Mouse (Mus musculus) ES-Bruce4 (cell line): ENCODE results near the gene Zbtb16. TPM values are rescaled to one million over a fixed set of nuclear protein-coding genes. Genes with fewer than 3 reads are reported as not detected.

ENCODE experiments used
- H3K27ac ChIP-seq: 2 replicates; pipeline ENCODE4 v1.5.1; 2012; ENCODE audit warnings: low read length, inconsistent platforms; ENCODE audit not compliant: insufficient read depth
- H3K27me3 ChIP-seq: 2 replicates; pipeline ENCODE4 v1.6.1; 2012; ENCODE audit warnings: mild to moderate bottlenecking, low read length, inconsistent platforms; ENCODE audit not compliant: control insufficient read depth, poor library complexity, insufficient read depth, severe bottlenecking
- H3K36me3 ChIP-seq: 2 replicates; pipeline ENCODE4 v1.6.1; 2012; ENCODE audit warnings: inconsistent platforms, mild to moderate bottlenecking, low read length, moderate library complexity; ENCODE audit not compliant: control insufficient read depth, poor library complexity, insufficient read depth, severe bottlenecking
- H3K4me1 ChIP-seq: one replicate; pipeline ENCODE4 v1.8.1; 2011; ENCODE audit warnings: low read length; ENCODE audit not compliant: control insufficient read depth, insufficient read depth
- H3K4me3 ChIP-seq: 2 replicates; pipeline ENCODE4 v1.5.1; 2011; ENCODE audit warnings: low read depth, mild to moderate bottlenecking, low read length
- H3K9ac ChIP-seq: 2 replicates; pipeline ENCODE4 v1.6.1; 2012; ENCODE audit warnings: low read depth, mild to moderate bottlenecking, inconsistent platforms; ENCODE audit not compliant: poor library complexity, severe bottlenecking
- H3K9me3 ChIP-seq: replicated peaks from 2 replicates; pipeline ENCODE4 v1.6.1; 2012; ENCODE audit warnings: mild to moderate bottlenecking, low read length, inconsistent platforms; ENCODE audit not compliant: control insufficient read depth, poor library complexity, insufficient read depth, severe bottlenecking
- CTCF ChIP-seq: IDR thresholded peaks from one replicate; pipeline ENCODE4 v1.8.1; 2011; ENCODE audit warnings: low read depth, low read length
- EP300 ChIP-seq: IDR thresholded peaks from 2 replicates; pipeline ENCODE4 v1.6.1; 2011; ENCODE audit warnings: low read depth, low read length; ENCODE audit not compliant: insufficient read depth
- POLR2A ChIP-seq: IDR thresholded peaks from one replicate; pipeline ENCODE4 v1.8.1; 2011; ENCODE audit warnings: low read length; ENCODE audit not compliant: insufficient read depth
- polyA plus RNA-seq: library from polyadenylated mRNA; stranded (reverse); fragments of >200 nt; gene quantifications from 2 replicates; pipeline ENCODE4 v1.2.4, GENCODE M21; 2011; ENCODE audit warnings: low read depth; ENCODE audit not compliant: missing spikeins, insufficient read depth, insufficient read length

The Zbtb16 gene
- polyA plus RNA-seq, 1 experiment: 0.49 TPM

GRCm38 (mm10) chr9:48813960-48814880 is 21.8 kb downstream of the Zbtb16 start:
- Histone ChIP-seq H3K9ac (no peak overlapping the region), H3K27me3 (no peaks in the 10 kb centered on the region), H3K27ac (no peak overlapping the region), H3K4me3 (no peak overlapping the region), H3K9me3 (no peaks in the 10 kb centered on the region), H3K36me3 (no peaks in the 10 kb centered on the region), H3K4me1 (no peaks in the 10 kb centered on the region)
- TF ChIP-seq EP300: no peak
- TF ChIP-seq POLR2A: no peak
- TF ChIP-seq CTCF: no peak

GRCm38 (mm10) chr9:48812352-48812751 is 23.7 kb downstream of the Zbtb16 start:
- Histone ChIP-seq H3K4me1 (no peaks in the 10 kb centered on the region), H3K27me3 (no peaks in the 10 kb centered on the region), H3K9me3 (no peaks in the 10 kb centered on the region), H3K4me3 (no peak overlapping the region), H3K9ac (no peak overlapping the region), H3K27ac (no peak overlapping the region), H3K36me3 (no peaks in the 10 kb centered on the region)
- TF ChIP-seq CTCF (no peak), EP300 (no peak), POLR2A (no peak)

GRCm38 (mm10) chr9:48806591-48806990 is 29.4 kb downstream of the Zbtb16 start:
- H3K27ac ChIP-seq: no peak overlapping the region
- no peaks in the 10 kb centered on the region for H3K4me1 ChIP-seq
- no peaks in the 10 kb centered on the region for H3K36me3 ChIP-seq
- no peaks in the 10 kb centered on the region for H3K27me3 ChIP-seq
- no peak overlapping the region for H3K9ac ChIP-seq
- H3K4me3 ChIP-seq: no peak overlapping the region
- TF ChIP-seq EP300 (no peak), CTCF (no peak), POLR2A (no peak)
- H3K9me3 ChIP-seq: no peaks in the 10 kb centered on the region

- Histone ChIP-seq H3K4me1 (no peaks in the 10 kb centered on the region), H3K27ac (no peak overlapping the region), H3K36me3 (no peaks in the 10 kb centered on the region), H3K27me3 (no peaks in the 10 kb centered on the region), H3K9ac (no peak overlapping the region), H3K9me3 (no peaks in the 10 kb centered on the region), H3K4me3 (no peak overlapping the region)
- no peak for TF ChIP-seq EP300
- TF ChIP-seq POLR2A: no peak
- no peak for TF ChIP-seq CTCF
Measured at GRCm38 (mm10) chr9:48805850-48806249, 30.2 kb downstream of the Zbtb16 start.

GRCm38 (mm10) chr9:48804509-48804908 is 31.5 kb downstream of the Zbtb16 start:
- H3K27ac ChIP-seq: no peak overlapping the region
- no peak overlapping the region for H3K9ac ChIP-seq
- H3K4me3 ChIP-seq: no peak overlapping the region
- TF ChIP-seq EP300: no peak
- no peak for TF ChIP-seq CTCF
- TF ChIP-seq POLR2A: no peak
- H3K36me3 ChIP-seq: no peaks in the 10 kb centered on the region
- no peaks in the 10 kb centered on the region for H3K9me3 ChIP-seq
- H3K4me1 ChIP-seq: no peaks in the 10 kb centered on the region
- H3K27me3 ChIP-seq: no peaks in the 10 kb centered on the region

- no peak overlapping the region for H3K9ac ChIP-seq
- H3K27ac ChIP-seq: no peak overlapping the region
- H3K27me3 ChIP-seq: no peaks in the 10 kb centered on the region
- no peaks in the 10 kb centered on the region for H3K36me3 ChIP-seq
- TF ChIP-seq POLR2A: no peak
- TF ChIP-seq EP300: no peak
- no peak for TF ChIP-seq CTCF
- H3K4me3 ChIP-seq: no peak overlapping the region
- H3K9me3 ChIP-seq: no peaks in the 10 kb centered on the region
- H3K4me1 ChIP-seq: no peaks in the 10 kb centered on the region
Measured at GRCm38 (mm10) chr9:48803460-48804240, 32.4 kb downstream of the Zbtb16 start.
